Mouse (Mus musculus): Measurements from ENCODE around the gene Syngr3.

DNA sequence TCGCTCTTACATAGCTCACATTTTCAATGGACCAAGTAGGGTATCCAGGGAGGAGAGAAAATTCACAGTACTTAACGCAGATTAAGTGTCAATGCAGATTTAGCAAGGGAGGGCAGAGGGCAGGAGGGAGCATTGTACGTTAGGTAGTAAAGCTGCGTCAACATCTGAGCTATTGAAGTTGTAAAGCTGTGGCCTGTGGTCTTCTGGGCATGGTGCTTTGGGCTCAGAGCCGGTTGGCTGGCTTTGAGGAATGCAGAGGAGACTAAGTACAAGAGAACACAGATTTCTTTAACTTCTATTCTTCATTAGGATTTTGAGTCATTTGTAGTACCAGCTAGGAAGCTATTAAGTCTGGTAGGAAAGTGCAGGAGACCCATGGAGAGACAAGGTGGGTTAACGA, 25.8 kb upstream of the Syngr3 start:
- TF ChIP-seq CTCF (IDR thresholded peaks at IDR 0.05; ENCODE audit: borderline replicate concordance, extremely low read depth, insufficient read depth, insufficient read length) (no peak), POLR2A (IDR thresholded peaks at IDR 0.05; ENCODE audit: borderline replicate concordance, extremely low read depth, insufficient read depth, insufficient read length, poor library complexity, severe bottlenecking) (no peak)

Measured in brain, embryonic 14.5 days (tissue).